Mouse (Mus musculus) lung, postnatal 0 days (tissue): ENCODE results near the gene Rarres2. TPM values are rescaled to one million over a fixed set of nuclear protein-coding genes. Genes with fewer than 3 reads are reported as not detected.
"Not testable (repeated sequence)": the region's sequence is repeated elsewhere in the genome, so short reads cannot be mapped to it uniquely, and the experiment has no call there.

Experiments used
- ATAC-seq: fragments of 200-750 bp; cut with Nextera tagmentation; 2 replicates; pipeline ENCODE4 v1.8.0; 2017; ENCODE audit warnings: moderate library complexity
- DNase-seq: peaks from one replicate; pipeline ENCODE4 v3.0.0-alpha.2; 2016; ENCODE audit warnings: low spot score
- H3K27ac ChIP-seq: fragments of 300-500 bp; sonication (generic); 2 replicates; pipeline ENCODE4 v1.5.1; 2014; ENCODE audit warnings: antibody characterized with exemption, mild to moderate bottlenecking, low read length, mixed read lengths
- H3K27me3 ChIP-seq: fragments of 300-500 bp; sonication (generic); replicated peaks from 2 replicates; pipeline ENCODE4 v1.6.1; 2014; ENCODE audit warnings: low read length, mixed read lengths; ENCODE audit not compliant: insufficient read depth
- H3K36me3 ChIP-seq: fragments of 300-500 bp; sonication (generic); 2 replicates; pipeline ENCODE4 v1.6.1; 2014; ENCODE audit warnings: low read length, mixed read lengths; ENCODE audit not compliant: insufficient read depth
- H3K4me1 ChIP-seq: fragments of 300-500 bp; sonication (generic); 2 replicates; pipeline ENCODE4 v1.6.1; 2014; ENCODE audit warnings: antibody characterized with exemption, low read depth, low read length, mixed read lengths; ENCODE audit not compliant: insufficient read depth
- H3K4me2 ChIP-seq: fragments of 300-500 bp; sonication (generic); replicated peaks from 2 replicates; pipeline ENCODE4 v1.6.1; 2014; ENCODE audit warnings: low read depth, mild to moderate bottlenecking, low read length, moderate library complexity, mixed read lengths
- H3K4me3 ChIP-seq: fragments of 300-500 bp; sonication (generic); 2 replicates; pipeline ENCODE4 v1.5.1; 2014; ENCODE audit warnings: low read depth, low read length
- H3K9ac ChIP-seq: fragments of 300-500 bp; sonication (generic); replicated peaks from 2 replicates; pipeline ENCODE4 v1.6.1; 2014; ENCODE audit warnings: low read depth, mild to moderate bottlenecking
- H3K9me3 ChIP-seq: fragments of 300-500 bp; sonication (generic); 2 replicates; pipeline ENCODE4 v1.6.1; 2016; ENCODE audit warnings: low read length, mixed read lengths
- CTCF ChIP-seq: IDR thresholded peaks from 2 replicates; pipeline ENCODE4 v1.5.1; 2016; ENCODE audit warnings: antibody characterized with exemption, mild to moderate bottlenecking
- EP300 ChIP-seq: IDR thresholded peaks from 2 replicates; pipeline ENCODE4 v1.6.1; 2016; ENCODE audit warnings: antibody characterized with exemption, mild to moderate bottlenecking, control low read depth
- WGBS: fragments of 180-500 bp; shearing (Covaris S2); extraction: QIAGEN DNeasy Blood & Tissue Kit; methylation state at CpG from one replicate; pipeline ENCODE4 v1.1.7; 2014; 5-methylcytosine and 5-hydroxymethylcytosine counted together
- polyA plus RNA-seq: library from polyadenylated mRNA; unstranded; fragments of >200 nt; fragmentation: Nextera tagmentation; extraction: Ambion mirVana; gene quantifications from 2 replicates; pipeline ENCODE4 v1.2.1, GENCODE M21; 2015

Rarres2 gene
- polyA plus RNA-seq, 1 experiment from 2014 or later: 301 TPM

DNA sequence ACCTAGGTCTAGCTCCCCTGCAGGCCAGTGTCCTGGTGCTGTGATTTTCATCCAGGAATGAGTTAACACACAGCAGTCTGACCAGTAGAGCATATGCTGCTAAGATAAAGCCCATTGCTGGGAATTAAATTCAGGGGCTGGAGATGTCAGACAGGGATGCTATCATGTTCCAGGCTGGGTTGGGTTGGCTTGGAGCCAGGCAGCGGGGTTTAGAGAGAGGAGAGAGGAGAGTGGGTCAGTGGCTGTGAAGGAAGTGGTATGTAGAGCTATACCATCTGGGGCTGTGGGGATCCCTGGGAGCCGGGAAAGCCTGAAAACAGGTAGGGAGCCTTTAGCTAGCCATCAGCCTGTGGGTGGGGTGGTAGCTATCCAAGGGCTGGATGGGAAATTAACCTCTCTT lies 41.7 kb downstream of the Rarres2 start:
- Histone ChIP-seq H3K4me1 (no peaks in the 10 kb centered on the region), H3K36me3 (no peaks in the 10 kb centered on the region), H3K4me2 (no peak overlapping the region), H3K9me3 (no peaks in the 10 kb centered on the region), H3K9ac (no peak overlapping the region), H3K4me3 (no peak overlapping the region), H3K27me3 (no peaks in the 10 kb centered on the region), H3K27ac (no peak overlapping the region)
- TF ChIP-seq EP300 (no peak), CTCF (no peak)
- no peak; the same call in 1 of the 2 replicates for ATAC-seq
- 54% methylated on average over 2 of the region's 2 CpGs for WGBS
- DNase-seq: no peak

DNA sequence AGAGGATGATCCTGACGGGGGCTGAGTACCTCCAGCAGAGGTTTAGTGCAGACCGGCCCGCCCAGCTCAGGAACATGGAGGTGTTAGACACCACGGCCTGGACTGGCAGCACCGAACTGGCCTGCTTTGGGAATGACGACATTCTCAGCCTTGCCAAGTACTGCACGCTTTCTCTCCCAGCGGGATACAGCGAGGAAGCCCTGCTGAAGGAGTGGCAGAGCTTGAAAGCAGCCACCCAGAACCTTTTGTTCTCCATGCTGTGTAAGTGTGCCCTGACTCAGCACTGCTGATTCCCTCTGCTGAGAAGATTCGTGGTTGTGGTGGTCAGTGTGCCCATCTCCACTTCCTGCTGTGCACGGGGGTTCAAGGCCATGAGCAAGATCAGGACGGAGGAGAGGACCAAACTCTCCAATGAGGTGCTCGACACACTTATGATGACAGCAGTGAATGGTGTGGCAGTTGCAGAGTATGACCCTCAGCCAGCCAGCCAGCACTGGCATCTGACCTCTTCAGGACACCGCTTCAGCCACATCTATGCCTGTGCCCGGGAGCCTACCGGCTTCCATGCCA lies 42.6 kb downstream of the Rarres2 start:
- ATAC-seq (peak; percentile 23), DNase-seq (no peak)
- TF ChIP-seq CTCF (no peak), EP300 (no peak)
- WGBS: 72% methylated on average over 16 of the region's 16 CpGs
- Histone ChIP-seq H3K4me1 (no peaks in the 10 kb centered on the region), H3K27me3 (no peaks in the 10 kb centered on the region), H3K9me3 (no peaks in the 10 kb centered on the region), H3K36me3 (no peaks in the 10 kb centered on the region), H3K27ac (no peak overlapping the region), H3K4me2 (no peak overlapping the region), H3K9ac (no peak overlapping the region), H3K4me3 (no peak overlapping the region)

DNA sequence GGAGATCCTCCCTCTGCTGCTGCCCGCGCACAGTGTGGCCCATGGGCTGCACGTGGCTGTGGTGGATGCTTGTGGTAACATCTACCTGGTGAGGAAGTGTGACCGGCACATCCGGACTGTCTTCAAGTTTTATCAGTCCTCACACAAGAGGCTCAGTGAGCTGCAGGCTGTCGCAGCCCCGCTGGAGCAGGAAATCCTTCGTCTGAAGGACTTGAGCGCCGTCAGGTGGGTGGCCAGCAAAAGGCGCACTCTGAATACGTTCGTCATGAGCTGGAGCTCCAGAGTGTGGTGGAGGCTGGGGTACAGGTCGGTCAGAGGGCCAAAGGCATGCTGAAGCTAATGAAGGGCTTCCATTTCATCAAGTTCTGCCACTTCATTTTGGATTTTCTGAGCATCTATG lies 43.3 kb downstream of the Rarres2 start:
- peak; percentile 46 for TF ChIP-seq CTCF
- no peak for TF ChIP-seq EP300
- 66% methylated on average over 14 of the region's 14 CpGs for WGBS
- H3K9me3 ChIP-seq: no peaks in the 10 kb centered on the region
- DNase-seq (no peak), ATAC-seq (no peak)
- H3K4me2 ChIP-seq: no peak overlapping the region
- no peak overlapping the region for H3K27ac ChIP-seq
- no peaks in the 10 kb centered on the region for H3K27me3 ChIP-seq
- no peak overlapping the region for H3K9ac ChIP-seq
- H3K36me3 ChIP-seq: no peaks in the 10 kb centered on the region
- no peaks in the 10 kb centered on the region for H3K4me1 ChIP-seq
- no peak overlapping the region for H3K4me3 ChIP-seq

DNA sequence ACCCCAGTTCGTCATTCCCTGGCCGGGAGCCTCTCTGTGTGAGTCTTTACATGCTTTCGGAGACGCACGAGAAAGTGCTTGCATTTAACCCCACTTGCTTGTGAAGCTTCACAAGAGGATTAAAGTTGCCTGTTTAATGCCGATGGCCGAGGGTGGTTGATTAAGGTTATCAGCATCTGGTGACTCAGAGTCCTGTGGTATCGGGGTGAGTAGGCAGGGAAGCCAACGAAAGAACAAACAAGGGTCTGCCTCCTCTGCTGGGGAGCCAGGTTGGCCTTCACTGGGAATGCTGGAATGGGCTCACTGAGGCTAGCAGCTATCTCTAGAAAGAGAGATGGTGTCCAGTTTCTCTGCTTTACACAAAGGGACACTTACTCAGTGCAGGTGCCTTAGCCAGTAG lies 44.7 kb downstream of the Rarres2 start:
- 83% methylated on average over 9 of the region's 9 CpGs for WGBS
- Histone ChIP-seq H3K36me3 (no peaks in the 10 kb centered on the region), H3K9ac (no peak overlapping the region), H3K27me3 (no peaks in the 10 kb centered on the region), H3K27ac (no peak overlapping the region), H3K4me3 (no peak overlapping the region), H3K9me3 (no peaks in the 10 kb centered on the region), H3K4me2 (no peak overlapping the region), H3K4me1 (no peaks in the 10 kb centered on the region)
- DNase-seq (no peak), ATAC-seq (no peak)
- TF ChIP-seq EP300 (no peak), CTCF (no peak)

- H3K27me3 ChIP-seq, H3K36me3 ChIP-seq, ATAC-seq, H3K4me3 ChIP-seq, H3K4me1 ChIP-seq, H3K9me3 ChIP-seq, H3K4me2 ChIP-seq, H3K27ac ChIP-seq, H3K9ac ChIP-seq, DNase-seq: not testable (repeated sequence)
- whole genome bisulfite sequencing: 99% methylated on average over 12 of the region's 16 CpGs
Measured at GRCm38 (mm10) chr6:48524882-48525281, 47.7 kb downstream of the Rarres2 start.

Other genes starting within 250 kb of the Rarres2 start
- gene Krba1, start 177.2 kb downstream of the Rarres2 start, polyA plus RNA-seq: 7.6 and 8.4 TPM in 2 replicates
- 31.5 and 34.6 TPM in 2 replicates for gene Zfp467, start 127.0 kb downstream of the Rarres2 start, polyA plus RNA-seq
- gene Sspo, start 124.6 kb downstream of the Rarres2 start, polyA plus RNA-seq: 0.31 and 0.64 TPM in 2 replicates
- 8.4 and 9.1 TPM in 2 replicates for gene Atp6v0e2, start 35.2 kb downstream of the Rarres2 start, polyA plus RNA-seq
- 4.2 and 4.7 TPM in 2 replicates for gene Lrrc61, start 18.0 kb downstream of the Rarres2 start, polyA plus RNA-seq
- not detected in 2 replicates for gene Gm45021, start 16.8 kb upstream of the Rarres2 start, polyA plus RNA-seq
- 15.2 and 15.5 TPM in 2 replicates for gene Repin1, start 21.1 kb upstream of the Rarres2 start, polyA plus RNA-seq
- gene Gm44965, start 21.2 kb upstream of the Rarres2 start, polyA plus RNA-seq: not detected in 2 replicates
- gene Zfp775, start 29.3 kb upstream of the Rarres2 start, polyA plus RNA-seq: 5.3 and 6.2 TPM in 2 replicates
- 0.30 and 0.49 TPM in 2 replicates for gene AI854703, start 54.0 kb upstream of the Rarres2 start, polyA plus RNA-seq
- gene Gimap8, start 74.4 kb upstream of the Rarres2 start, polyA plus RNA-seq: 8.6 and 10.8 TPM in 2 replicates
- 14.2 and 15.1 TPM in 2 replicates for gene Gimap9, start 103.3 kb upstream of the Rarres2 start, polyA plus RNA-seq
- gene Gimap4, start 111.8 kb upstream of the Rarres2 start, polyA plus RNA-seq: 129 and 151 TPM in 2 replicates
- 75.4 and 91.2 TPM in 2 replicates for gene Gimap6, start 135.4 kb upstream of the Rarres2 start, polyA plus RNA-seq
- gene Gm28053, start 145.8 kb upstream of the Rarres2 start, polyA plus RNA-seq: 2.2 and 6.0 TPM in 2 replicates
- gene Gimap7, start 145.8 kb upstream of the Rarres2 start, polyA plus RNA-seq: 0.14 and 0.21 TPM in 2 replicates
- 61.8 and 74.6 TPM in 2 replicates for gene Gimap1, start 166.3 kb upstream of the Rarres2 start, polyA plus RNA-seq
- 36.5 and 49.8 TPM in 2 replicates for gene Gimap5, start 173.4 kb upstream of the Rarres2 start, polyA plus RNA-seq
- gene Gimap3, start 198.1 kb upstream of the Rarres2 start, polyA plus RNA-seq: 0.31 and 0.61 TPM in 2 replicates